Mouse (Mus musculus) stomach, embryonic 15.5 days (tissue): ENCODE results near the gene D630023F18Rik. TPM values are rescaled to one million over a fixed set of nuclear protein-coding genes. Genes with fewer than 3 reads are reported as not detected.

Experiments
- ATAC-seq: fragments of 200-750 bp; cut with Nextera tagmentation; 2 replicates; pipeline ENCODE4 v1.8.0; 2017; ENCODE audit warnings: low read depth, moderate number of reproducible peaks, moderate TSS enrichment; ENCODE audit not compliant: insufficient read depth, low FRiP score
- H3K27ac ChIP-seq: fragments of 300-500 bp; sonication (generic); 2 replicates; pipeline ENCODE4 v1.5.1; 2015; ENCODE audit warnings: mild to moderate bottlenecking, inconsistent platforms
- H3K27me3 ChIP-seq: fragments of 300-500 bp; sonication (generic); replicated peaks from 2 replicates; pipeline ENCODE4 v1.6.1; 2015; ENCODE audit warnings: inconsistent platforms
- H3K36me3 ChIP-seq: fragments of 300-500 bp; sonication (generic); 2 replicates; pipeline ENCODE4 v1.6.1; 2015; ENCODE audit warnings: inconsistent platforms
- H3K4me1 ChIP-seq: fragments of 300-500 bp; sonication (generic); 2 replicates; pipeline ENCODE4 v1.6.1; 2015; ENCODE audit warnings: inconsistent platforms
- H3K4me2 ChIP-seq: fragments of 300-500 bp; sonication (generic); 2 replicates; pipeline ENCODE4 v1.6.1; 2015; ENCODE audit warnings: mild to moderate bottlenecking, inconsistent platforms
- H3K4me3 ChIP-seq: fragments of 300-500 bp; sonication (generic); replicated peaks from 2 replicates; pipeline ENCODE4 v1.5.1; 2015; ENCODE audit warnings: inconsistent platforms
- H3K9ac ChIP-seq: fragments of 300-500 bp; sonication (generic); 2 replicates; pipeline ENCODE4 v1.6.1; 2015; ENCODE audit warnings: inconsistent platforms
- H3K9me3 ChIP-seq: fragments of 300-500 bp; sonication (generic); 2 replicates; pipeline ENCODE4 v1.6.1; 2016; ENCODE audit warnings: inconsistent platforms
- WGBS: fragments of 180-500 bp; shearing (Covaris S2); methylation state at CpG from one replicate; pipeline ENCODE4 v1.1.7; 2015; 5-methylcytosine and 5-hydroxymethylcytosine counted together
- polyA plus RNA-seq: library from polyadenylated mRNA; unstranded; fragments of >200 nt; fragmentation: Nextera tagmentation; extraction: Ambion mirVana; gene quantifications from 2 replicates; pipeline ENCODE4 v1.2.1, GENCODE M21; 2015

The D630023F18Rik gene
- polyA plus RNA-seq, 1 experiment from 2014 or later: 0.26 TPM

- ATAC-seq: no peak
- Histone ChIP-seq H3K9ac (no peak overlapping the region), H3K4me2 (no peak overlapping the region), H3K4me3 (no peak overlapping the region), H3K27ac (no peak overlapping the region), H3K4me1 (no peaks in the 10 kb centered on the region), H3K36me3 (no peaks in the 10 kb centered on the region), H3K9me3 (no peaks in the 10 kb centered on the region), H3K27me3 (no peaks in the 10 kb centered on the region)
- WGBS: 76% methylated on average over 6 of the region's 6 CpGs
These were observed 14.5 kb upstream of the D630023F18Rik start for GRCm38 (mm10) chr1:65137560-65137959.

GRCm38 (mm10) chr1:65132833-65133232 is 9.8 kb upstream of the D630023F18Rik start:
- Histone ChIP-seq H3K9me3 (no peaks in the 10 kb centered on the region), H3K4me1 (no peaks in the 10 kb centered on the region), H3K27ac (no peak overlapping the region), H3K4me3 (no peak overlapping the region), H3K9ac (no peak overlapping the region), H3K27me3 (no peaks in the 10 kb centered on the region), H3K36me3 (no peaks in the 10 kb centered on the region), H3K4me2 (no peak overlapping the region)
- ATAC-seq: no peak
- WGBS: 91% methylated on average over 1 of the region's 1 CpGs

- ATAC-seq: no peak
- Histone ChIP-seq H3K9ac (no peak overlapping the region), H3K4me1 (no peaks in the 10 kb centered on the region), H3K9me3 (no peaks in the 10 kb centered on the region), H3K27me3 (no peaks in the 10 kb centered on the region), H3K27ac (no peak overlapping the region), H3K36me3 (no peaks in the 10 kb centered on the region), H3K4me2 (no peak overlapping the region), H3K4me3 (no peak overlapping the region)
- 89% methylated on average over 1 of the region's 1 CpGs for WGBS
These were observed 8.7 kb upstream of the D630023F18Rik start for GRCm38 (mm10) chr1:65131671-65132070.

GRCm38 (mm10) chr1:65130226-65130625 is 7.2 kb upstream of the D630023F18Rik start:
- H3K27ac ChIP-seq: no peak overlapping the region
- H3K36me3 ChIP-seq: no peaks in the 10 kb centered on the region
- H3K27me3 ChIP-seq: no peaks in the 10 kb centered on the region
- H3K9me3 ChIP-seq: no peaks in the 10 kb centered on the region
- no peak for ATAC-seq
- no peaks in the 10 kb centered on the region for H3K4me1 ChIP-seq
- no peak overlapping the region for H3K4me3 ChIP-seq
- 71% methylated on average over 3 of the region's 3 CpGs for WGBS
- H3K9ac ChIP-seq: no peak overlapping the region
- H3K4me2 ChIP-seq: no peak overlapping the region

- WGBS: 52% methylated on average over 3 of the region's 3 CpGs
- no peak overlapping the region for H3K9ac ChIP-seq
- H3K4me2 ChIP-seq: no peak overlapping the region
- H3K27me3 ChIP-seq: no peaks in the 10 kb centered on the region
- no peaks in the 10 kb centered on the region for H3K9me3 ChIP-seq
- H3K4me1 ChIP-seq: no peaks in the 10 kb centered on the region
- H3K36me3 ChIP-seq: no peaks in the 10 kb centered on the region
- no peak overlapping the region for H3K27ac ChIP-seq
- no peak for ATAC-seq
- no peak overlapping the region for H3K4me3 ChIP-seq
These were observed 6.7 kb upstream of the D630023F18Rik start for GRCm38 (mm10) chr1:65129634-65130180.

- 88% methylated on average over 1 of the region's 1 CpGs for WGBS
- Histone ChIP-seq H3K36me3 (no peaks in the 10 kb centered on the region), H3K4me1 (no peaks in the 10 kb centered on the region), H3K4me2 (no peak within 1 kb of the TSS), H3K9me3 (no peaks in the 10 kb centered on the region), H3K9ac (no peak within 1 kb of the TSS), H3K4me3 (no peak within 1 kb of the TSS), H3K27ac (peak within 1 kb of the TSS; percentile 71; the same call in 1 of the 2 replicates), H3K27me3 (no peaks in the 10 kb centered on the region)
- ATAC-seq: no peak
These were observed 3.6 kb downstream of the D630023F18Rik start, which contains the start of gene Gm28845 for GRCm38 (mm10) chr1:65119438-65119837. Gene Gm28845, minus strand, starts transcription at chr1:65119558.

GRCm38 (mm10) chr1:65118150-65118913 is 4.7 kb downstream of the D630023F18Rik start:
- Histone ChIP-seq H3K27me3 (no peaks in the 10 kb centered on the region), H3K4me1 (no peaks in the 10 kb centered on the region), H3K27ac (peak overlapping the region; percentile 71), H3K36me3 (no peaks in the 10 kb centered on the region), H3K9me3 (no peaks in the 10 kb centered on the region), H3K9ac (no peak overlapping the region), H3K4me3 (no peak overlapping the region), H3K4me2 (no peak overlapping the region)
- 46% methylated on average over 8 of the region's 8 CpGs for WGBS
- peak; percentile 85 for ATAC-seq

- Histone ChIP-seq H3K9me3 (no peaks in the 10 kb centered on the region), H3K9ac (no peak overlapping the region), H3K4me3 (no peak overlapping the region), H3K27ac (no peak overlapping the region), H3K4me1 (0 out of 2 replicates have a peak, but pooled peaks cover 3% of the 10 kb centered on the region), H3K4me2 (no peak overlapping the region), H3K36me3 (no peaks in the 10 kb centered on the region), H3K27me3 (no peaks in the 10 kb centered on the region)
- no peak for ATAC-seq
- 87% methylated on average over 5 of the region's 5 CpGs for WGBS
These were observed 9.4 kb downstream of the D630023F18Rik start for GRCm38 (mm10) chr1:65113536-65114172.

GRCm38 (mm10) chr1:65112807-65113196 is 10.2 kb downstream of the D630023F18Rik start:
- 50% methylated on average over 14 of the region's 14 CpGs for WGBS
- Histone ChIP-seq H3K9ac (no peak overlapping the region), H3K27me3 (no peaks in the 10 kb centered on the region), H3K4me2 (peak overlapping the region; percentile 33), H3K36me3 (no peaks in the 10 kb centered on the region), H3K27ac (no peak overlapping the region), H3K4me3 (no peak overlapping the region), H3K4me1 (0 out of 2 replicates have a peak, but pooled peaks cover 3% of the 10 kb centered on the region), H3K9me3 (no peaks in the 10 kb centered on the region)
- ATAC-seq: no peak

GRCm38 (mm10) chr1:65112031-65112806 is 10.8 kb downstream of the D630023F18Rik start:
- Histone ChIP-seq H3K4me2 (peak overlapping the region; percentile 33), H3K4me3 (no peak overlapping the region), H3K9ac (no peak overlapping the region), H3K4me1 (0 out of 2 replicates have a peak, but pooled peaks cover 3% of the 10 kb centered on the region), H3K9me3 (no peaks in the 10 kb centered on the region), H3K27me3 (no peaks in the 10 kb centered on the region), H3K27ac (no peak overlapping the region), H3K36me3 (no peaks in the 10 kb centered on the region)
- WGBS: 10% methylated on average over 8 of the region's 8 CpGs
- peak; percentile 71; the same call in 1 of the 2 replicates for ATAC-seq

- ATAC-seq: no peak
- WGBS: 72% methylated on average over 25 of the region's 25 CpGs
- no peak overlapping the region for H3K4me2 ChIP-seq
These were observed 13.1 kb downstream of the D630023F18Rik start for GRCm38 (mm10) chr1:65109756-65110435.

More at GRCm38 (mm10) chr1:65109756-65110435, 13.1 kb downstream of the D630023F18Rik start:
- Histone ChIP-seq H3K27ac (no peak overlapping the region), H3K27me3 (no peaks in the 10 kb centered on the region), H3K4me1 (0 out of 2 replicates have a peak, but pooled peaks cover 3% of the 10 kb centered on the region), H3K36me3 (no peaks in the 10 kb centered on the region), H3K9me3 (no peaks in the 10 kb centered on the region), H3K4me3 (no peak overlapping the region), H3K9ac (no peak overlapping the region)
